Mouse (Mus musculus): ENCODE results near the gene Foxi2. TPM values are rescaled to one million over a fixed set of nuclear protein-coding genes. Genes with fewer than 3 reads are reported as not detected.

Gene Foxi2
- total and polyA plus RNA-seq, 2 experiments: not detected

DNA sequence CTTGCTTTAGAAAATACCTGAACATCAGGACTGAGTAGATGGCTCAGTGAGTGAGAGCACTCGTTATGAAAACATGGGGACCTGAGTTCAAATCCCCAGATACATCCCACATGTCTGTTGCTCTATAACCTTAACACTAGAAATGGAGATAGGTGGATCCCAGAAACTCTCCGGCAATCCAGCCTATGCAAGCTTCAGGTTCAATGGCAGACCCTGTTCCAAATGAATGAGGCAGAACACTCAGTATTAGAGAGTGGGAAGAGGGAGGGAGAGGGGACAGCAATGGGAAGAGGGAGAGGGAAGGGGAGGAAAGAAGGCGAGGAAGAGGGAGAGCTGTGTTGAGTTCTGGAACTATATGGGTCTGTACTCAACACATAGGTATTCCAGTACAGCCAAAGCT is 41.2 kb downstream of the Foxi2 start:
- Histone ChIP-seq H3K27me3 (ENCODE audit: control insufficient read depth, insufficient read depth, low read length) (no peaks in the 10 kb centered on the region), H3K27ac (replicated peaks; ENCODE audit: insufficient read depth, low read depth, low read length) (no peak overlapping the region), H3K36me3 (ENCODE audit: control insufficient read depth, insufficient read depth, low read length) (no peaks in the 10 kb centered on the region), H3K4me1 (ENCODE audit: control insufficient read depth, insufficient read depth, low read length) (no peaks in the 10 kb centered on the region), H3K79me2 (ENCODE audit: control insufficient read depth, insufficient read depth, low read length) (no peaks in the 10 kb centered on the region), H3K4me3 (ENCODE audit: insufficient read depth, low read depth, low read length) (no peak overlapping the region), H3K9ac (ENCODE audit: low read depth, low read length) (no peak overlapping the region)
- 69% methylated on average over 3 of the region's 3 CpGs for WGBS
- no peak for TF ChIP-seq POLR2A (IDR thresholded peaks at IDR 0.05; ENCODE audit: extremely low read depth, insufficient read depth, low read length)
- TF ChIP-seq CTCF (IDR thresholded peaks at IDR 0.05; ENCODE audit: low read depth, low read length): no peak
- DNase-seq (ENCODE audit: extremely low read depth, low read depth, low spot score): no peak

- TF ChIP-seq CTCF (IDR thresholded peaks at IDR 0.05; ENCODE audit: low read depth, low read length) (no peak), POLR2A (IDR thresholded peaks at IDR 0.05; ENCODE audit: extremely low read depth, insufficient read depth, low read length) (no peak)
- no peak overlapping the region for H3K27ac ChIP-seq (replicated peaks; ENCODE audit: insufficient read depth, low read depth, low read length)
- 24% methylated on average over 1 of the region's 1 CpGs for WGBS
- no peak for DNase-seq (ENCODE audit: extremely low read depth, low read depth, low spot score)
- H3K36me3 ChIP-seq (ENCODE audit: control insufficient read depth, insufficient read depth, low read length): no peaks in the 10 kb centered on the region
- H3K4me1 ChIP-seq (ENCODE audit: control insufficient read depth, insufficient read depth, low read length): no peaks in the 10 kb centered on the region
- no peak overlapping the region for H3K9ac ChIP-seq (ENCODE audit: low read depth, low read length)
- H3K27me3 ChIP-seq (ENCODE audit: control insufficient read depth, insufficient read depth, low read length): no peaks in the 10 kb centered on the region
- H3K4me3 ChIP-seq (ENCODE audit: insufficient read depth, low read depth, low read length): no peak overlapping the region
- H3K79me2 ChIP-seq (ENCODE audit: control insufficient read depth, insufficient read depth, low read length): no peaks in the 10 kb centered on the region
Observed at GRCm38 (mm10) chr7:135452366-135452765, 42.3 kb downstream of the Foxi2 start.

DNA sequence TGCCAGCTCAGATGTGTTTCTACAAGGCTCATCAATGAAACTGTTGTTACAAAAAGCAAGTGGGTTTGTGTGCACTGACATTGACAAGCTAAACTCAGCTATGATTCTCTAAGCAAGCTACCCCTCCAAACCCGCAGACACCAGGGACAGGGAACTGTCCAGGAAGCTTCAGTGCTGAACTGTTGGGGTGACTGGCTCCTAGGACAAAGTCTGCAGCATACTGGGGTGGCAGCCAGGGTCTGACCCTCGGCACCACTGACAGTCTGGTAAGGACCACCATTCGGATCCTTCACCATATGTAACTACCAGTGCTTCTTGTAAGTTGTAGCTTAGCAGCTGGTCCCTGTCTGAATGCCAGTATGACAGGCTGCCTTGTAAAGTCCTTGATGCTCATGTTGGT is 43.6 kb downstream of the Foxi2 start:
- Histone ChIP-seq H3K4me3 (ENCODE audit: insufficient read depth, low read depth, low read length) (no peak overlapping the region), H3K36me3 (ENCODE audit: control insufficient read depth, insufficient read depth, low read length) (no peaks in the 10 kb centered on the region), H3K27ac (replicated peaks; ENCODE audit: insufficient read depth, low read depth, low read length) (no peak overlapping the region), H3K27me3 (ENCODE audit: control insufficient read depth, insufficient read depth, low read length) (no peaks in the 10 kb centered on the region), H3K4me1 (ENCODE audit: control insufficient read depth, insufficient read depth, low read length) (no peaks in the 10 kb centered on the region), H3K9ac (ENCODE audit: low read depth, low read length) (no peak overlapping the region), H3K79me2 (ENCODE audit: control insufficient read depth, insufficient read depth, low read length) (no peaks in the 10 kb centered on the region)
- no peak for DNase-seq (ENCODE audit: extremely low read depth, low read depth, low spot score)
- TF ChIP-seq POLR2A (IDR thresholded peaks at IDR 0.05; ENCODE audit: extremely low read depth, insufficient read depth, low read length): no peak
- TF ChIP-seq CTCF (IDR thresholded peaks at IDR 0.05; ENCODE audit: low read depth, low read length): no peak
- 33% methylated on average over 3 of the region's 3 CpGs for WGBS

Other genes starting within 250 kb of the Foxi2 start
- not detected in 2 replicates for gene Nps, start 151.6 kb upstream of the Foxi2 start, total RNA-seq (2014; rRNA removed)
- gene Nps, start 151.6 kb upstream of the Foxi2 start, polyA plus RNA-seq (2012; rRNA removed): not detected in 2 replicates
- gene Clrn3, start 118.3 kb downstream of the Foxi2 start, total RNA-seq (2014; rRNA removed): not detected in 2 replicates
- 0.02 TPM in 1 of 2 replicates, not detected in the other for gene Clrn3, start 118.3 kb downstream of the Foxi2 start, polyA plus RNA-seq (2012; rRNA removed)
- gene Ptpre, start 127.2 kb downstream of the Foxi2 start, total RNA-seq (2014; rRNA removed): 1.1 and 2.1 TPM in 2 replicates
- 0.52 and 0.75 TPM in 2 replicates for gene Ptpre, start 127.2 kb downstream of the Foxi2 start, polyA plus RNA-seq (2012; rRNA removed)

Measured in liver, adult 2 months (tissue).